Mouse (Mus musculus) liver, embryonic 12.5 days (tissue): ENCODE data around the gene Hspb8. TPM values are rescaled to one million over a fixed set of nuclear protein-coding genes. Genes with fewer than 3 reads are reported as not detected.

Source experiments
- ATAC-seq: fragments of 200-750 bp; cut with Nextera tagmentation; 2 replicates; pipeline ENCODE4 v1.8.0; 2017; ENCODE audit warnings: moderate number of reproducible peaks, mild to moderate bottlenecking, moderate library complexity
- H3K27ac ChIP-seq: fragments of 300-500 bp; sonication (generic); 2 replicates; pipeline ENCODE4 v1.5.1; 2016; ENCODE audit warnings: mild to moderate bottlenecking
- H3K27me3 ChIP-seq: fragments of 300-500 bp; sonication (generic); replicated peaks from 2 replicates; pipeline ENCODE4 v1.6.1; 2016; ENCODE audit warnings: mild to moderate bottlenecking, moderate library complexity
- H3K36me3 ChIP-seq: fragments of 300-500 bp; sonication (generic); 2 replicates; pipeline ENCODE4 v1.6.1; 2016; ENCODE audit warnings: mild to moderate bottlenecking, moderate library complexity
- H3K4me1 ChIP-seq: fragments of 300-500 bp; sonication (generic); 2 replicates; pipeline ENCODE4 v1.6.1; 2016
- H3K4me2 ChIP-seq: fragments of 300-500 bp; sonication (generic); 2 replicates; pipeline ENCODE4 v1.6.1; 2016; ENCODE audit warnings: mild to moderate bottlenecking, moderate library complexity
- H3K4me3 ChIP-seq: fragments of 300-500 bp; sonication (generic); 2 replicates; pipeline ENCODE4 v1.5.1; 2016; ENCODE audit warnings: mild to moderate bottlenecking, moderate library complexity
- H3K9ac ChIP-seq: fragments of 300-500 bp; sonication (generic); 2 replicates; pipeline ENCODE4 v1.6.1; 2016; ENCODE audit warnings: mild to moderate bottlenecking, moderate library complexity
- H3K9me3 ChIP-seq: fragments of 300-500 bp; sonication (generic); replicated peaks from 2 replicates; pipeline ENCODE4 v1.6.1; 2016; ENCODE audit warnings: mild to moderate bottlenecking, moderate library complexity
- WGBS: fragments of 180-500 bp; shearing (Covaris S2); methylation state at CpG from one replicate; pipeline ENCODE4 v1.1.7; 2016; ENCODE audit not compliant: insufficient replicate concordance; 5-methylcytosine and 5-hydroxymethylcytosine counted together
- polyA plus RNA-seq: library from polyadenylated mRNA; unstranded; fragments of >200 nt; fragmentation: Nextera tagmentation; extraction: Ambion mirVana; gene quantifications from 2 replicates; pipeline ENCODE4 v1.2.1, GENCODE M21; 2016

Gene Hspb8
- polyA plus RNA-seq, 1 experiment from 2014 or later: 1.2 TPM

- Histone ChIP-seq H3K4me3 (no peak overlapping the region), H3K36me3 (no peaks in the 10 kb centered on the region), H3K27me3 (no peaks in the 10 kb centered on the region), H3K4me1 (no peaks in the 10 kb centered on the region), H3K27ac (no peak overlapping the region), H3K4me2 (no peak overlapping the region), H3K9ac (no peak overlapping the region), H3K9me3 (no peaks in the 10 kb centered on the region)
- WGBS: 34% methylated on average over 6 of the region's 6 CpGs
- no peak for ATAC-seq
These were observed 40.9 kb downstream of the Hspb8 start for GRCm38 (mm10) chr5:116381726-116382125.

- Histone ChIP-seq H3K36me3 (no peaks in the 10 kb centered on the region), H3K4me1 (no peaks in the 10 kb centered on the region), H3K27me3 (no peaks in the 10 kb centered on the region), H3K9ac (no peak overlapping the region), H3K9me3 (no peaks in the 10 kb centered on the region), H3K27ac (no peak overlapping the region), H3K4me3 (no peak overlapping the region), H3K4me2 (no peak overlapping the region)
- no peak for ATAC-seq
- WGBS: 19% methylated on average over 15 of the region's 15 CpGs
These were observed 41.4 kb downstream of the Hspb8 start for GRCm38 (mm10) chr5:116381217-116381616.

- no peak overlapping the region for H3K9ac ChIP-seq
- H3K36me3 ChIP-seq: no peaks in the 10 kb centered on the region
- H3K27me3 ChIP-seq: no peaks in the 10 kb centered on the region
- no peaks in the 10 kb centered on the region for H3K4me1 ChIP-seq
- no peak overlapping the region for H3K27ac ChIP-seq
- no peak overlapping the region for H3K4me3 ChIP-seq
- ATAC-seq: no peak
- no peaks in the 10 kb centered on the region for H3K9me3 ChIP-seq
- WGBS: 48% methylated on average over 7 of the region's 7 CpGs
- H3K4me2 ChIP-seq: no peak overlapping the region
These were observed 42.3 kb downstream of the Hspb8 start for GRCm38 (mm10) chr5:116380384-116380783.

GRCm38 (mm10) chr5:116378872-116379271 lies 43.8 kb downstream of the Hspb8 start:
- Histone ChIP-seq H3K27me3 (no peaks in the 10 kb centered on the region), H3K4me3 (no peak overlapping the region), H3K27ac (no peak overlapping the region), H3K9me3 (no peaks in the 10 kb centered on the region), H3K9ac (no peak overlapping the region), H3K4me1 (no peaks in the 10 kb centered on the region), H3K4me2 (no peak overlapping the region), H3K36me3 (no peaks in the 10 kb centered on the region)
- 78% methylated on average over 5 of the region's 5 CpGs for WGBS
- no peak for ATAC-seq

- Histone ChIP-seq H3K9ac (no peak overlapping the region), H3K4me3 (no peak overlapping the region)
- WGBS: 69% methylated on average over 9 of the region's 9 CpGs
These were observed 54.7 kb downstream of the Hspb8 start for GRCm38 (mm10) chr5:116367923-116368322.

GRCm38 (mm10) chr5:116366889-116367682 lies 55.6 kb downstream of the Hspb8 start:
- Histone ChIP-seq H3K27me3 (no peaks in the 10 kb centered on the region), H3K36me3 (no peaks in the 10 kb centered on the region), H3K4me3 (no peak overlapping the region), H3K4me1 (no peaks in the 10 kb centered on the region), H3K27ac (no peak overlapping the region), H3K4me2 (no peak overlapping the region), H3K9ac (no peak overlapping the region), H3K9me3 (no peaks in the 10 kb centered on the region)
- 81% methylated on average over 20 of the region's 20 CpGs for WGBS
- no peak for ATAC-seq

More at GRCm38 (mm10) chr5:116367923-116368322, 54.7 kb downstream of the Hspb8 start:
- Histone ChIP-seq H3K27me3 (no peaks in the 10 kb centered on the region), H3K4me2 (no peak overlapping the region), H3K4me1 (no peaks in the 10 kb centered on the region), H3K9me3 (no peaks in the 10 kb centered on the region), H3K27ac (no peak overlapping the region), H3K36me3 (no peaks in the 10 kb centered on the region)
- ATAC-seq: no peak

GRCm38 (mm10) chr5:116361342-116361741 lies 61.3 kb downstream of the Hspb8 start:
- no peak for ATAC-seq
- Histone ChIP-seq H3K4me1 (no peaks in the 10 kb centered on the region), H3K27me3 (no peaks in the 10 kb centered on the region), H3K27ac (no peak overlapping the region), H3K4me3 (no peak overlapping the region), H3K9me3 (peaks cover 12% of the 10 kb centered on the region; the same call in 1 of the 2 replicates), H3K9ac (no peak overlapping the region), H3K36me3 (no peaks in the 10 kb centered on the region), H3K4me2 (no peak overlapping the region)
- 56% methylated on average over 6 of the region's 6 CpGs for WGBS

GRCm38 (mm10) chr5:116360751-116361150 lies 61.9 kb downstream of the Hspb8 start:
- Histone ChIP-seq H3K4me3 (no peak overlapping the region), H3K9ac (no peak overlapping the region), H3K4me1 (no peaks in the 10 kb centered on the region), H3K27ac (no peak overlapping the region), H3K4me2 (no peak overlapping the region), H3K36me3 (no peaks in the 10 kb centered on the region), H3K27me3 (no peaks in the 10 kb centered on the region), H3K9me3 (peaks cover 12% of the 10 kb centered on the region; the same call in 1 of the 2 replicates)
- no peak for ATAC-seq
- 63% methylated on average over 4 of the region's 4 CpGs for WGBS

Other genes with a start within 250 kb of the Hspb8 start
- gene Ccdc60, start 133.9 kb downstream of the Hspb8 start, polyA plus RNA-seq: 0.10 TPM in 1 of 2 replicates, not detected in the other
- gene Srrm4, start 169.0 kb upstream of the Hspb8 start, polyA plus RNA-seq: 0.07 and 0.20 TPM in 2 replicates